18 mouse cellular contexts compared by ENCODE assay signal in the genomic region with DNA sequence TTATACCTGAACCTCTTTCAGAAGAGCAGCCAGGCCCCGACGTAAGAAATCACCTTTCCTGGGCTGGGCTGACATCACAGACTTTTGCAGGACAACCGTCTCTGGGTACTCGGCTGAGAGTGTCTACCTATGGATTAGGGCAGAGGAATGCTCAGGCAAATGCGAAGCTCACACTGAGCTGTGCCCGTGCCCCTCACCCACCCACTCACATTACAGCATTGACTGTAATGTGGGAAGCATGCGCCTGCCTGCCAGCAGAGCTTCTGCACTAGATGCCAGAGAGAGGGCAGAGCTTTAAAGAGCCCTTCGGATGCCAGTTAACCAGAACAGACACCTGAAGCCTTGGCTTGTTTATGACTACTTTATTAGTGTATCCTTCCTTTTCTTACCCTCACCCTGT. TPM values are rescaled to one million over a fixed set of nuclear protein-coding genes. Genes with fewer than 3 reads are reported as not detected.
A peak's percentile ranks its signal among the peaks of the same experiment; 100 is the strongest.
DNase-seq lines count a peak whose midpoint lies in the region; ATAC-seq lines count a peak whose summit lies in the region.
"Had no signal": no experiment of that assay in that cellular context is flagged by ENCODE, and none has a peak within 500 bp of the region (broad histone marks: within the 10 kb centered on the region; RNA-seq: fewer than 3 reads in every experiment).

No protein-coding gene starts in this region.

- H3K4me1 ChIP-seq in forebrain, embryonic 15.5 days, result no peaks in the 10 kb centered on the region
- H3K4me1 ChIP-seq in forebrain, embryonic 10.5 days, result no peaks in the 10 kb centered on the region
- H3K4me1 ChIP-seq: midbrain, embryonic 15.5 days had no signal

- H3K27ac ChIP-seq in forebrain, embryonic 15.5 days (replicated peaks), result no peak overlapping the region
- no peak overlapping the region for H3K27ac ChIP-seq in forebrain, embryonic 10.5 days
- H3K27ac ChIP-seq: heart, embryonic 13.5 days; midbrain, embryonic 15.5 days had no signal

- 62% methylated on average over 8 of the region's 8 CpGs for WGBS in forebrain, embryonic 15.5 days
- WGBS in forebrain, embryonic 10.5 days, result 81% methylated on average over 8 of the region's 8 CpGs

- H3K9ac ChIP-seq in forebrain, embryonic 15.5 days (replicated peaks), result no peak overlapping the region
- H3K9ac ChIP-seq: heart, embryonic 13.5 days; lung, embryonic 14.5 days; midbrain, embryonic 15.5 days had no signal

- no peaks in the 10 kb centered on the region for H3K27me3 ChIP-seq in forebrain, embryonic 15.5 days
- H3K27me3 ChIP-seq in forebrain, embryonic 10.5 days (ENCODE audit: poor library complexity, severe bottlenecking), result no peaks in the 10 kb centered on the region
- H3K27me3 ChIP-seq: midbrain, embryonic 15.5 days; Patski had no signal

- no peaks in the 10 kb centered on the region for H3K9me3 ChIP-seq in forebrain, embryonic 15.5 days
- H3K9me3 ChIP-seq in forebrain, embryonic 10.5 days, result no peaks in the 10 kb centered on the region
- H3K9me3 ChIP-seq: heart, embryonic 13.5 days; midbrain, embryonic 15.5 days had no signal

- no peaks in the 10 kb centered on the region for H3K36me3 ChIP-seq in forebrain, embryonic 15.5 days
- no peaks in the 10 kb centered on the region for H3K36me3 ChIP-seq in forebrain, embryonic 10.5 days (replicated peaks)
- H3K36me3 ChIP-seq: heart, embryonic 13.5 days; midbrain, embryonic 15.5 days had no signal

- DNase-seq in forebrain, embryonic 10.5 days (ENCODE audit: extremely low spot score, low spot score), result no peak
- DNase-seq in right cerebral cortex, adult 18-20 months, result peak; percentile 16
- DNase-seq in right cerebral cortex, postnatal 4 days, result no peak
- DNase-seq in layer of hippocampus, postnatal 14 days (ENCODE audit: low spot score in 2 of 2), result peak; percentile 21 to 24
- no peak for DNase-seq in thymus, postnatal 25 days
- no peak for DNase-seq in retina, postnatal 1 day
- no peak for DNase-seq in retina, embryonic 14.5 days (ENCODE audit: low spot score)
- DNase-seq: cerebellum, adult 11-12 months; cerebellum, postnatal 36 days; gastrocnemius, postnatal 14 days; lung, embryonic 14.5 days; thymus, postnatal 4 days had no signal

- 0 out of 2 replicates have a peak, but pooled peaks have one; percentile 55 for ATAC-seq in forebrain, embryonic 15.5 days (replicated peaks)
- ATAC-seq: inflammation-experienced regulatory T-cells, adult 6 months; midbrain, embryonic 15.5 days; Patski had no signal

- H3K4me3 ChIP-seq in forebrain, embryonic 15.5 days, result no peak overlapping the region
- no peak overlapping the region for H3K4me3 ChIP-seq in forebrain, embryonic 10.5 days
- H3K4me3 ChIP-seq: heart, embryonic 13.5 days; midbrain, embryonic 15.5 days had no signal

- H3K4me2 ChIP-seq in forebrain, embryonic 15.5 days (replicated peaks), result no peak overlapping the region
- H3K4me2 ChIP-seq: heart, embryonic 13.5 days; liver, embryonic 11.5 days; lung, embryonic 14.5 days; midbrain, embryonic 15.5 days had no signal

RNA-seq across cellular contexts. Expression of a gene that starts 33.8 kb away (rescaled TPM):
- 7.2 and 7.8 TPM in 2 replicates for polyA plus RNA-seq in forebrain, embryonic 15.5 days (2015; fragmentation: Nextera tagmentation; extraction: Ambion mirVana)
- 28.0 and 28.3 TPM in 2 replicates for polyA plus RNA-seq in forebrain, embryonic 10.5 days (2016; fragmentation: Nextera tagmentation; extraction: Ambion mirVana)
- 1 to 10 TPM; 6.2 to 7.8 TPM for total RNA-seq in layer of hippocampus, postnatal 14 days (2021)

Comparison
In these comparisons a context has a peak if more than half of its experiments do, and no peak if none do; other contexts are left out.
1. DNase-seq: peak in right cerebral cortex, adult 18-20 months (single experiment) and layer of hippocampus, postnatal 14 days (2 of 2); none in forebrain, embryonic 10.5 days (single experiment), right cerebral cortex, postnatal 4 days (single experiment), thymus, postnatal 25 days (single experiment), retina, postnatal 1 day (single experiment) and retina, embryonic 14.5 days (single experiment).